Comparison of ENCODE assay signal across 14 mouse cellular contexts in the genomic region with DNA sequence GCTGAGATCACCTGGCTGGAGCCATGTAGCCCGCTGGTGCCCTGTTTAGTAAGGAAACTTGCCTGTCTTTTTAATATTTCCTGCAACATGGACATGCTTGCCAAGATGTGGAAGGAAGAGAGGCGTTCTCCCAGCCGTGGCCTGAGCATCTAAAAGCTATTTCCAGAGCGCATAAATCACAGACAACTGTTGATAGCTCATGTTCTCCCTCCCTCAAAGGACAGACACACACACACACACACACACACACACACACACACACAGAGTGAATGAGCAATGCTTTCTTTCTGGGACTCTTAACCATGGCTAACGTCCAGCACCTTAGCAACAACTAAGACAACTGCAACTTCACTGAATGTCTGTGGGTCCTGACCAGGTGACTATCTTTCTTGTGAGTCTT.
DNase-seq lines count a peak whose midpoint lies in the region; TF ChIP-seq lines count a peak whose summit lies in the region.
"Had no signal": no experiment of that assay in that cellular context is flagged by ENCODE, and none has a peak within 500 bp of the region (broad histone marks: within the 10 kb centered on the region; RNA-seq: fewer than 3 reads in every experiment).

No protein-coding gene starts in this region.

- peak; percentile 33 for DNase-seq in heart, postnatal 4 days
- DNase-seq in heart, adult 9 months (ENCODE audit: low spot score in 2 of 2): no peak
- peak; percentile 5 for DNase-seq in urinary bladder, postnatal 25 days (ENCODE audit: low spot score)
- no peak for DNase-seq in urinary bladder, postnatal 4 days (ENCODE audit: low spot score in 2 of 2)
- DNase-seq in kidney, adult 8-10 months: peak; percentile 35 to 61
- peak; percentile 42 for DNase-seq in skeletal muscle tissue, adult 2 months (ENCODE audit: low read depth, low spot score)
- no peak for DNase-seq in layer of hippocampus, adult 2 months (ENCODE audit: low spot score in 2 of 2)
- no peak for DNase-seq in T-cell, adult 2 months (ENCODE audit: low spot score)
- DNase-seq: left cerebral cortex, postnatal 4 days; liver, embryonic 13.5 days; right cerebral cortex, postnatal 4 days had no signal

- H3K4me3 ChIP-seq in layer of hippocampus, adult 2 months: no peak overlapping the region
- H3K4me3 ChIP-seq: erythroblast, embryonic 14.5 days; heart, embryonic 15.5 days; liver, embryonic 13.5 days; stomach, embryonic 15.5 days had no signal

- no peak for TF ChIP-seq CTCF in layer of hippocampus, adult 2 months (conservative IDR thresholded peaks at IDR 0.05)

- no peak overlapping the region for H3K27ac ChIP-seq in layer of hippocampus, adult 2 months
- H3K27ac ChIP-seq: heart, embryonic 15.5 days; liver, embryonic 13.5 days; stomach, embryonic 15.5 days had no signal

Comparison
In these comparisons a context has a peak if more than half of its experiments do, and no peak if none do; other contexts are left out.
1. DNase-seq: peak in heart, postnatal 4 days (single experiment), urinary bladder, postnatal 25 days (single experiment), kidney, adult 8-10 months (2 of 2) and skeletal muscle tissue, adult 2 months (single experiment); none in heart, adult 9 months (0 of 2), urinary bladder, postnatal 4 days (0 of 2), layer of hippocampus, adult 2 months (0 of 2) and T-cell, adult 2 months (single experiment).